Mouse (Mus musculus): Measurements from ENCODE around the gene Nt5c2. TPM values are rescaled to one million over a fixed set of nuclear protein-coding genes. Genes with fewer than 3 reads are reported as not detected.

Nt5c2 gene
- total RNA-seq, 2 experiments from 2014 or later: 65.0 to 71.7 TPM

DNA sequence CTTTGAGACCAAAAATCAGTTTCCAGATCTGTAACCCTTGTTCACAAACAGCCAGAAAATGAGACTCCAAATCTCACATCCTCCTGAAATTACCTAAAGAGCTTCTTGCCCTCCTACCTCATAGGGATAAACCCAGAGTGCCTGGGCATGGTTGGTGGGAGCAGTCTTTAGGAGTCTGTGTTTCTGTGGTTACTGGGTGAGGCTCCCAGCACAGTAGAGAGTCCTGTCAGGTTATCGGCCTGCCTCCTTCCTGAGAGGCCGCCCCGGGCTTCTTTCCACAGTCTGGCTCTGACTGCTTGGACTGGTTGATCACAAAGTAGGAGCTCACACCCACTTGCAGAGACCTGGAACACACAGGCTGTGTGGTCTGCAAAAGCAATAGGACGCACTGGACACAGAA is 149.6 kb downstream of the Nt5c2 start:
- intact Hi-C loops (cut with DNase I): loop anchor here (5.0 kb wide), 1 partner anchor 278 kb away; no protein-coding TSS in a partner anchor
- DNase-seq (ENCODE audit: low spot score): no peak

DNA sequence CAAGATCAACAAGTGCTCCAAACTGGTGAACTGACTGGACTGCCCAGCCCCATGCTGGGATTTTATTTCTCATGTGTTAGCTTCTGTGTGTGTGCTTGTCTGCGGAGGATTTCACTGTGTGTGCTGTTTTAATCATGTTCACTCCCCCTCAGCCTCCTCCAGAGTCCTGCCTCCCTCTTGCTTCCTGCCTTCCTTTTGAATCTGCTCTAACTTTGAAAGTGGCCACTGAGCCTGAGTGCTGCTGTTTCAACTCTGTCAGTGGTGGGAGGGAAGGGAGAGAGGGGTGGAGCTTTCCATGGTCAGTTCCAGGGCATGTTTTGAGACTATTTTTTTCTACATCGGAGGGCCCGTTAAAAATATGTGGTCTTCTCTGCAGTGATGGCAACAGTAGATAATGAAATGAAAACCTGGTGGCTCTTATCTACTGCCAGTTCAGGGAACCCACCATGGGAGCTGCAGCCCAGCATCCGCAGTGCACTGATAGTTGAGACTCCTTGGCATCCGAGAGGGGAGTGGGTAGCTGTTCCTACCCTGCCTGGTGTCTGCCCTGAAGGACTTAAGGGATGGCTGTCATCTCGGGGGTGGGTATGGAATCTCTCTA is 150.1 kb downstream of the Nt5c2 start:
- intact Hi-C loops (cut with DNase I): loop anchor here (5.0 kb wide), 1 partner anchor 278 kb away; no protein-coding TSS in a partner anchor
- no peak for DNase-seq (ENCODE audit: low spot score)

DNA sequence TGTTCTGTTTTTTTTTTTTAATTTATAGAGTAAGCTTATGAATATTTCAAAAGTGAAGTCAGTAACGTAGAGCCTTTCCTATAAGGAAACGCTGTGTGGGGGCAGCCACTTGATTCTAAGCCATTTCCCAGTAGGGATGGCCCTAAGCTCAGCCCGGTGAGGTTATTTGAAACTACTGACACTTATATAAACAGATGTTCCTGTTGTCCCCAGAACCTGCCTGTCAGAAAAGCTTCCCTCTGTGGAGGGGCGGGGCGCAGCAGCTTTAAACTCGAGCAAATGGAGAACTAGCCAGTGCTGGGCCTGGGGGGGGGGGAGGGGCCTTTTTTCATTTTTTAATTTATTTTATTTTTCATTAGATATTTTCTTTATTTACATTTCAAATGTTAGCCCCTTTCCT is 150.9 kb downstream of the Nt5c2 start:
- intact Hi-C loops (cut with DNase I): no loop called here
- no peak for DNase-seq (ENCODE audit: low spot score)

DNA sequence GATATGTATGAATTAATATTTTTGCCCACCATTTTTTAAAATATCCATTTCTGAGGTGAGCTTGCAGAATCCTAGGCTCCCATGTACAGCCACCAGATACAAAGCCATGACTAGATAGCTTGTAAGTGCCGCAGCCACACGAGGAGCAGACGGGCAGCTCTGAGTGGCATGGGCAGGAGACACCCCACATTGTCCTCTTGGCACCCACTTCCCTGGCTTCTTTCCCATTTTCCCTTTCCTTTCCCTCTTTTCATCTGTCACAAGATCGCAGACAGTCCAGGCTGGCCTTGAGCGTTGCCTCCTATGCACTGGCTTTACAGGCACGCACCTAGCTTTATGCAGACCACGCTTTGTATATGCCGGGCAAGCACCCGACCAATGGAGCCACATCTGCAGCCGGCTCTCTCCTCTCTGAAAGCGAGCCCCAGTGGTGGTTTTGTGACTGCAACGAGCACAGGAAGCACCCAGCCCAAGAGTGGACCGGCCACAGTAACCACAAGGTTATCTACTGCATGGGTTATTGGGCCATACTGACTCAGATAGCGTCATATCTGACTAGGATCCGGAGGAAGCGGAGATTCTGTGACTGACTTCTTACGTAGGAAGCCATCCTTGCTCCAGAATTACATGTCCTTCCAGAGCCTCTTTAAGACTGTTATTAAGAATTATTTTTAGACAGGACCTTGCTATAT is 151.6 kb downstream of the Nt5c2 start:
- DNase-seq (ENCODE audit: low spot score): no peak
- intact Hi-C loops (cut with DNase I): no loop called here

DNA sequence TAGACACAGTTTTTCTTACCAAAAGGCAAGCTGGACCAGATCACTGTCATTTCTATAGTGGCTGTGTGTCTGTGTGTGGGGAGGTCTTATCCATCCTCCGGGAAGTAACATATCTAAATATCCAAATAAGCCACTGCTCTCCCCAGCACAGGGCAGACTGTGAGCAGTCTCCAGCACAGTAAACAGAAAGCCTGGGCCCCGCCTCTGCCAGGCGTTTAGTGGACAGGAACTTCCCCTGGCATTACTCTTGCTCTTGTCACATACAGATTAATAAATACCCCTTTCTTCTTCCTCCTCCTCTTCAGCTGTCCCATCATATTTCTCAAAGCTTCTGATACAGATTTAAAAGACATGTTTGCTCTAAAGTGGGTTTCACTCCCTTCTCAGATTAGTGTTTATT is 152.4 kb downstream of the Nt5c2 start:
- no peak for DNase-seq (ENCODE audit: low spot score)
- intact Hi-C loops (cut with DNase I): no loop called here

DNA sequence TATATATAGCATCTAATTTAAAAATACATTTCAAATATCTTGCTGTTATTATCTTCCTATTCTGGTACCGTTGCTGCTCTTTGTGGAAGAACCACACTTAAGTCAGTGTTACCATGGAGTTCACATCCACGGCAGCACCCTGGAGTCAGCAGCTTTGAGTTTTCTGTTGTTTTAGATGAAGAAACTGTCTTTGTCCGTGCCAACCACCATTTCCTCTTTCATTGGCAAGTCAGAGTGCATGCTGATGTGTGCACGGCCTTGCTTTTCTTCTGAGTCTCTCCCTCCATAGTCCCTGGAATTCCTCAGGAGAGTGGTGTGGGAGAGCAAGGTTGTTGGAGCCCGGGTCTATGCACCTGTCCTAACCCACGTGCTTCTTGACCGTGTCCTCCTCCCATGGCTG is 156.8 kb downstream of the Nt5c2 start:
- intact Hi-C loops (cut with DNase I): no loop called here
- no peak for DNase-seq (ENCODE audit: low spot score)

DNA sequence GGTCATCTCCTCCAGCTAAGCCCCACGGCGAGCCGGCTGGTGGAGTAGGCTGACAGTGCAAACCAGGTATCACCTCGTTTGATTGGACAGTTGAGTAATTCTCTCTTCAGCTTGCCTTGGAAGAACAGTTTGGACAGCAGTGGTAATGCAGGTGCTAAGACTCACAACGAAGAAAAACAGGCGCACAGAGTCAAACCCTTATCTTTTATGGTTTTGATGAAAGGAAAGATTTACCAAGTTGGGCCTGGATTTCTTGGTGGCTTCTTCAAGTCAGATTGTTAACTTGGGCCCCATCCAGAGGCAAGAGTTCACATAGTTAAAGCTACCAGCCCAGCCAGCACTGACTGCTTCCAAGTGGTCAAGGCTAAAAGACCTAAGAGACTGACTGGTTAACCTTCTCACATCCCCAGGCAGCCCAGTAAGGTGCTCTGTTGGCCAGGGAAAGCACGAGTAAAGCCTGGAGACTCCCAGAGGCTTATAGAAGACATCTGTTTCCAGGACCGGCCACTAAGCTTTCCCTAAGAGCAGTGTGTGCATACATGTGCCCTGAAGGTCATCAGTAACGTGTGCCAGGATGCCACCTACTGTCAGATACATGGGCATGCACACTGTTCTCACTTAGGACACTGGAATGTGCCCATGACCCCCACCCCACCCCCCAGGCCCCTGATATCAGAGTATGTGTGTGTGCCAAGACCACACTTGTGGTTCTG is 157.5 kb downstream of the Nt5c2 start:
- no peak for DNase-seq (ENCODE audit: low spot score)
- intact Hi-C loops (cut with DNase I): no loop called here

DNA sequence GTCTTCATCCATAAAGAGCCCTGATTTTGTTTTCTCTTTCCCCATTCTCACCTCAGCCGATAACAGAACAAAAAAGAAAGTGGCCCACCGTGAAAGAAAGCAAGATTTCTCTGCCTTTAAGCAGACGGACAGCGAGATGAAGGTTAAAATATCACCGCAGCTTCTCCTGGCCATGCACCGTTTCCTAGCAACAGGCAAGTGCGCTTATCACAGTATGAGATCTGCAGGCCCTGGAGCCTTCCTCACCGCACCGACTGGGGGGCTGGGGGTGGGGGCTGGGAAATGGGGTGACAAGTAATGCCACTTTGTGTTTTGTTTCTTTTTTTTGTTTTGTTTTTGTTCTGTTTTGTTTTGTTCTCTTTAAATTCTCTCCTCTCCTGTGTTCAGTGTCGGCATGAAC is 158.2 kb downstream of the Nt5c2 start:
- intact Hi-C loops (cut with DNase I): no loop called here
- DNase-seq (ENCODE audit: low spot score): no peak

DNA sequence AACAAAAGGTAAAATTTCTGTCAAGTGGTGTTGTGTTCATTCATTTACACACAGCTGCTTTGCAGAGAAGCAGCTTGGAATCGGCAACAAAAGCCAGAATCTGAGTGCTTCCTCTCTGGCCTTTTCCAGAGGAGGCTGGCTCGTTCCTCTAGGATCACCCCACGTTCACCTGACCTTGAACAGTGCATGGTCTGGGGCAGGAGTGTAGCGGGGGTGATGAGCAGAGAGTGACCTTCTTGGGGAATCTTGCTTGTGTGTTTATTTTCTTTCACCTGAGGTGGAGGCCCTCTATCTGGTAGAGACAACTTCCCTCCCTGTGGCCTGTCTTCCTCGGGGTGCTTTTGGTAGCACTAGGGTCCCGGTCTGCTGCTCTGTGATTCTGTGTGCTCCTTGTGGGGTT is 158.7 kb downstream of the Nt5c2 start:
- intact Hi-C loops (cut with DNase I): no loop called here

DNA sequence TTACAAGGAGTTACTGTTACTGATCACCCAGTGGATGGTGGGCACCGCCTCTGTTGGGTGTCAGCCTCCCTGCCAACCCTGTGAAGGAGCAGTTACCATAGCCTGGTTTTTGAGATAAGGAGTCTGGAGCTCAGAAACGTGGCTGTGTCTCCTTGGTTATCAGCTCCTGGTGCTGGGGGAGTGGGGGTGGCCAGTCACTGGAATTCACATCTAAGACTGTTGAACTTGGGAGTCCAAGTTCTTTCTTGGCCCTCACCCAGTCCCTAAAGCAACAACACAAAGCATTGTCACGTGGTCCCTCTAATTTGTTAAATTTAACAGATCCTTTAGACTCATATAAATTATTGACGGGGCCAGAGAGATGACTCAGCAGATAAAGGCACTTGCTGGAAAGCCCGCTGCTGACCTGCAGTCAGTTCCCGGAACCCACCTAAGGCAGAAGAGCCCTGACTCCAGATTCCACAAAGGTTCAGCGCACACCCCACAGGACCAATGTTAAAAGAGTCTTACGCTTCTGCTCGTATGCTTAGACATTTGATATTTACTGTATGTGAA is 165.4 kb downstream of the Nt5c2 start:
- intact Hi-C loops (cut with DNase I): no loop called here
- no peak for DNase-seq (ENCODE audit: low spot score)

More for the DNA sequence above, 158.7 kb downstream of the Nt5c2 start:
- no peak for DNase-seq (ENCODE audit: low spot score)

DNA sequence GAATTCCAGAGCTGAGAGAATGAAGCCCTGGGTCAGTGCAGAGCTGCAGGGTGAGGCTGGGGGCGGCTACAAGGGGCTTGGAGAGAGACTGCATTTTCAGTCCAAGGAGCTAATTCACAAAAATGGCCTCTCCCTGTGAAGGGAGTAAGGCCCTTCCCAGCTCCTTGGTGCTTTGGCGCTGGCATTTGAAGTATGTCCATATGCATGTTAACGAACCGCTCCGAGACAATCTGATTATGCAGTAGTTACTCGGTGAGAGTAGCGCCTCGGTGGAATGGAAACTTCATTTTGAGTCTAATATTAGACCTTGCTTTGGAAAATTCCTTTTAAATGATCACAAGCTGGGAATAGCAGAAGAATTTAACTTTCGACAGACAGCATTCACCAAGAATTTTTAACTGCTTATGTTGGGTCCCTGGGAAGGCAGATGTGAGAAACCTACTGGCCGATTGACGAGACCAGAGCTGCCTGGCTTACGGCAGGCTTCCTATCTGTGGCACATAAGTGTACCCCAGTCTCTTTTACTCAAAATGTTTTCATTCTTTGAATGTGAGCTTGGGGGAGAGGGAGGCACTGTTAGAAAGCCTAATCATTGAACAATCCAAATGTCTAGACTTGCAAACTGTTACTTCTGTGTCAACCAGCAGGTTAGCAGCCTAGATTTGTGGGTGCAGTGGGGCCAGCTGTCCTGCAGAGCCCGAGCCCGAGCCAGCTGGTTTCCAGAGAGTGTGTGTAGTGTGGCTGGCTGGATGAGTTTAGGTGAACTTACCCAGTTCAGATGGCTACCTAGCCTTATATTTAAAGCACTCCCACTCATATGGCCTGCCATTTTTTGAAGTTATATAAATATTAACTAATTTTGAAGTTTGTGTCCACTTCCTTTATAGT is 166.3 kb downstream of the Nt5c2 start:
- DNase-seq (ENCODE audit: low spot score): no peak
- intact Hi-C loops (cut with DNase I): no loop called here

DNA sequence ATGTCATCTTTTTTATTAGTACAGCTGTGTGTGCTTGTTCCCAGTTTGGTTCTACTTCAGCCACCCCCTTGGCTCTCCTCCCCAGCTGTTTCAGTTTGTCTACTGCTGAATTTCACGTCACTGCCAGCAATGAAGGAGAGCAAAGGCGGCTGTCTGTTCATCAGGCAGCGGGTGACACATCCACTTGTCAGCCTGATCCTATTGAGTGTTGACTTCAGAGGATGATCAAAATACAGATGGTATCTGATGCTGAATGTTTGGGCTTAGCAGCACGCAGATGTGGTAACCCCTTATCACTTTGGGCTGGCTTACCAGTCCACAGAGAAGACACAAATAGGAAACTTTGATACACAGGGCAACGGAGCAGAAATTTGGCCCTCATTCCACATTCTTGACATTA is 168.5 kb downstream of the Nt5c2 start:
- no peak for DNase-seq (ENCODE audit: low spot score)

DNA sequence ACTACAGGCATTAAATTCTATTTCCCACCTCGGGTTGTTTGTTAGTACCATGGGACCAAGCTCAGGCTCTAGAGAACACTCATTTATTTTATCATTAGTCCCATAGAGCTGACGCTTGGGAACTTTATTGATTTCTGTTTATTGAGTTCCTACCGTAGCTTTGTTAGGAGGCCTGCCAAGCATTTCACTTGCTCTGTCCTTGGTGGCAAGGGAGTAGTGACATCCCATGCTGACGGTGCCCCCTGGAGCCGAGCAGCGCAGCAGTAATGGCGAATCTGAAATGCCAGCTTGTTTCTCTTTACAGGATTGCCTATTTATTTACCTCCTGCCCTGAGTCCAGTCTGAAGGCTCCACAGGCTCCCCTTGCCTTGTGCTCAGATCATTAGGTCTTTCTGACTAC is 168.9 kb downstream of the Nt5c2 start:
- DNase-seq (ENCODE audit: low spot score): no peak
- intact Hi-C loops (cut with DNase I): no loop called here

More for the DNA sequence above, 168.5 kb downstream of the Nt5c2 start:
- intact Hi-C loops (cut with DNase I): no loop called here

DNA sequence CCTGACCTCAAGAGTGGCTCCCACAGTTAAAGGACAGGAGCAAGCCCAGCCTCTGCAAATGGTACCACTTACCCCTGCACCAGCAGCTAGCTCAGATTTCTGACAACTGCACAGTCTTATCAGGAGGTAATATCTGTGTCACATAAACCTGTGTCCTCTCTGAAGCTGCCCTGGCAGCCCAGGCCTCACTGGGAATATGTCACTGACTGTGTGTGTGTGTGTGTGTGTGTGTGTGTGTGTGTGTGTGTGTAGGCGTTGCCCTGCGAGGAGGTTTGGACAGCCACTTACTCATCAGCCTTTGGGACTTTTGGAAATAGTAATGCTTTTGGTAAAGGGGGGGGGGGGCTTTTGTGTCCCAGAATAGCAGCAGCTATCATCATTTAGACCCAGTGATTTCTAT is 171.9 kb downstream of the Nt5c2 start:
- DNase-seq (ENCODE audit: low spot score): no peak

DNA sequence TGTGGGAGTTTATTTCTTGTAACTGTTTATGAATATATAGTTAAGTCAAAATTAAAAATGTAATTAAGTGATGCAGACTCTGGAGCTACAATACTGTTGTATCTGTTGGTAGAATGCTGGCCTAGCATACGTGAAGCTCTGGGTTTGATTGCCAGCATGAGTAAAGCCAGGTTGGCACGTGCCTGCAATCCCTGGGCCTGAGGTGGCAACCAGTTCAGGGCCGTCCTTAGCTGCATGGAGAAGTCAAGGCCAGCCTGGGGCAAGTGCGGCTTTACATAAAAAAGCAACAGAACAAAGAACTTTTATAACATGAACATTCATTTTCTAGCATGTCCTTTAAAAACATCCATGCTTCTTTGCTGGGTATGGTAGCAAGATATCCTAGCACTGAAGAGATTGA is 173.9 kb downstream of the Nt5c2 start:
- intact Hi-C loops (cut with DNase I): no loop called here
- no peak for DNase-seq (ENCODE audit: low spot score)

More for the DNA sequence above, 171.9 kb downstream of the Nt5c2 start:
- intact Hi-C loops (cut with DNase I): no loop called here

DNA sequence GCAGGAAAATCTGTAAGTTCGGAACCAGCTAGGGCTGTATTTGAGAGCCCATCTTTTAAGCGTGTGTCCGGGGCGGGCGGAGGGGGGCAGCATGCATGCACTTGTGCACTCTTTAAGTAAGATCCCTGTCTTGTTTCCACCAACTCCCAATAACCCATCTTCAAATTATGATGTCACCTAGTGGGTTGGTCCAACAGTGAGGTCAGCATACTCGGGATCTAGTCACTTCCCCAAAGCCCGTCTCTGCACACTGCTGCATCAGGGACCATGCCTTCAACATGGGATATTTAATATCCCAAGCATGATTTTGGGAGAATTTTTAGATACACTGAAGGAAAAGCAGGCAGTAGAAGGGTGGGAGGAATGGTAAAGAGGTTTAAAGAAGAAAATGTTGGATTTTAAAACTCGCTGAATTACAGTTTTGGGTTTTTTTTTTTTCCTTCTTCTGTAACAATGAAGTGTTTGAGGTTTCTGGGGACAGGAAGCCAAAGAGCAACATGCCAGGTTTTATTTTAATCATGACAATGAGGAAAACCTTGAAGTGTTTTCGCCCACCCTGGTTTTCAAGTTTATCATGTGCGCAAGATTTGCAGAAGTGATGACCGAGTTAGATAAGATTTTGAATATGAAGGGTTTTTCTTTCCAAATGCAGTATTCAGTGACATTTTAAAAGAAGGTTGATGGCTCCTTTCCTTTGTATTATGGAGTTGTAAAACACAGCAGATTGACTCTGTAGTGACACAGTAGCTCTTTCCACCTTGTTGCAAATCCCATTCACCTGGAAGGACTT is 177.5 kb downstream of the Nt5c2 start:
- intact Hi-C loops (cut with DNase I): no loop called here
- DNase-seq (ENCODE audit: low spot score): no peak

DNA sequence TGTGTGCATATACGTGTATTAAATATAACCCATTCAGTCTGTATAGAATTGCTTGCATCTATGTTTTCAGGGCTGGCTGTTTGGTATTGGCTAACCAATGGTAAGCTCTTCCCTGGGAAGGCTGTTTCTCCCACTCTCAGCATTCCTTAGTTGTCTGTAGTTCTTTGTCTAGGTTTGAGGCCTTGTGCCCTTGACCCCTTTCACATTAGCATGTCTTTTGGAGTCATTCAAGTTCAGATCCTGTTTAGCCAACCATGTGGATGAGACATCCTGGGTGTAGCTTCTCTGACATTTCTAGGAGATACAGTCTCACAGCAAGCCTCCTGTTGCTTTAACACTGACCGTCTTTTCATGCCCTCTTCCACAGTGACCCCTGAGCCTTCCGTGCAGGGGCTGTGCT is 178.9 kb downstream of the Nt5c2 start:
- intact Hi-C loops (cut with DNase I): no loop called here
- no peak for DNase-seq (ENCODE audit: low spot score)

DNA sequence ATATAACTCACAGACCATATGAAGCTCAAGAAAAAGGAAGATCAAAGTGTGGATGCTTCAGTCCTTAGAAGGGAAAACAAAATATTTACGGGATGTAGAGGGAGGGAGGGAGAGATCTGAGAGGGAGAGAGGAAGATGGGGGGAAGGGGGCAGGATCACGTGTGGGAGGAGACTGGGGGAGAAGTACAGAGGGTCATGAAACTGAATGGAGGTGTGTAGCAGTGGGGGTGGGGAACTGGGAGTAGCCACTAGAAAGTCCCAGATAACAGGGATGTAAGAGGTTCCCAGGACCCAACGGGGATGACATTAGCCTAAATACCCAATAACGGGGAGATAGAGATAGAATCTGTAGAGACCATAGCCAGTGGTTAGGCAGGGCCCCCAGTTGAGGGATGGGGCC is 179.6 kb downstream of the Nt5c2 start:
- intact Hi-C loops (cut with DNase I): no loop called here
- DNase-seq (ENCODE audit: low spot score): no peak

DNA sequence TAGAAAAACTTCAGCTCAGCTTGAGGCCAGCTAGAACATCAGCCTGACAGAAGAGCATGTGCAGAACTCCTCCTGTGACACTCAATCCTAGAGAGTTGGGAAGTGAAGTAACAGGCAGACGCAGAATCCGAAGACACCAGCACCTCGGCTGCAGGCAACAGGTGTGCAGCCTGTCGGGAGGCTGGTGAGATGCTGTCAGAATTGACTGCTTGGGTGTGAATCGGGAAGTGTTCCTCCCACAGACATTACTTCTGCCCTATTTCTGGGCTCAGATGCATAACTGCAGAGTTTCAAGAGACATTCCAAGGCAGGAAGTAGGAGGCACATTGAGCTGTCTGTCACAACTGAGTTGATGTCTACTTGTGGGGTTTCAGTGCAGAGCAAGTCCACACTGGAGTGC is 180.7 kb downstream of the Nt5c2 start:
- no peak for DNase-seq (ENCODE audit: low spot score)
- intact Hi-C loops (cut with DNase I): no loop called here

Measured in heart, postnatal 25 days (tissue).